Mouse (Mus musculus) small intestine, adult 2 months (tissue): ENCODE measurements around the gene Dtx3.

Source experiments
- CTCF ChIP-seq: fragments of 200-500 bp; IDR thresholded peaks from 2 replicates; pipeline ENCODE4 v1.5.1; 2012; ENCODE audit warnings: low read depth, mild to moderate bottlenecking, control low read depth, inconsistent platforms, low read length, moderate library complexity, mixed read lengths; ENCODE audit not compliant: insufficient replicate concordance, insufficient read length; ENCODE audit errors: extremely low read depth
- POLR2A ChIP-seq: fragments of 200-500 bp; IDR thresholded peaks from 2 replicates; pipeline ENCODE4 v1.6.1; 2012; ENCODE audit warnings: low read depth, mild to moderate bottlenecking, control low read depth, inconsistent platforms, low read length, moderate library complexity

DNA sequence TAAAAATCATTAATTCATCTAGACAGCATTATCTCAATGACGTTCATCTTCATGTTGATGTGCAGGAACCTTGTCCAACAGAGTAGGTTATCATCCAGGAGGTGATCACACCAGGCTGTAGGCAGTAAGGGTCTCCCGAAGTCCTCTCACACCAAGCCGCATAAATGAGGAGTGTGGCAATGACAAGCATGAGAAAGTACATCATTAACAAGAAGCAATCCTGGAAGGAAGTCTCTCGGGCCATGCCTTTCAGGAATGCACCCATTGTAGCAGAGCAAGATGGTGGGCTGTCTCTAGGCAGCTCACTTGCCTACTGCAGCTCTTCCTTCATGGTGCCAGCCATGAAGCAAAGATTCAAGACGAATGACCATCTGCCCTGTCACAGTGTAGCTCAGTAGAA lies 40.9 kb downstream of the Dtx3 start:
- TF ChIP-seq CTCF: no peak
- no peak for TF ChIP-seq POLR2A
